Mouse (Mus musculus): ENCODE measurements at regions not wholly inside any gene's neighbourhood (a gene's known extent, or its start where the extent isn't known, plus 50 kb on each side); places are given as distances from the start of the nearest gene placed in this dataset.

DNA sequence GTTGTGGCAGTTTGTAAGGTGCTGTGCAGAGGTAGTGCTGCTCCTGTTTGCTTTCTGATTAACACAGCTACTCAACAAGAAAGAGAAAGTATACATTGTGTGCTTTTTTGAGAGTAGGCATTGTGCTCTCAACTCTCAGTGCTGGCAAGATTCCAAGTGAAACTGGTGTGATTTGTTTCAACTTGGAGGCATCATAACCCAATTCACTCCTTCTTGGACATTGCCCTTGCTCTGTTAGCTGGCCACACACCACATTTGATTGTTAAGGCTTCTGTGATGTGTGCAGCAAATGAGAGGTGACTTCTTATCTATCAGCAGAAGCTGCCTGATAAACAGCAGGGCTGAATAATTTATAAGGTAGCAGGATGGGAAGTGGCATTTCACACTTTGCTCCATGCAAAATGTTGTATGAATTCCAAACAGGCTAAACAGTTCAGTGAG lies 116.3 kb downstream of the Serpinb8 start:
- TF ChIP-seq POLR2A (IDR thresholded peaks at IDR 0.05; ENCODE audit: low read depth, low read length) (no peak), CTCF (conservative IDR thresholded peaks at IDR 0.05; ENCODE audit: insufficient read depth, insufficient read length, low read depth, low read length) (no peak)
